Mouse (Mus musculus) spleen, adult 2 months (tissue): ENCODE data around the gene Hsf2bp.

Experiments used
- CTCF ChIP-seq: fragments of 200-500 bp; IDR thresholded peaks from 2 replicates; pipeline ENCODE4 v1.5.1; 2011; ENCODE audit warnings: mild to moderate bottlenecking, inconsistent platforms; ENCODE audit not compliant: insufficient read depth, insufficient read length, insufficient replicate concordance; ENCODE audit errors: extremely low read depth
- POLR2A ChIP-seq: fragments of 200-500 bp; IDR thresholded peaks from 2 replicates; pipeline ENCODE4 v1.6.1; 2011; ENCODE audit warnings: low read depth, low read length, inconsistent platforms

DNA sequence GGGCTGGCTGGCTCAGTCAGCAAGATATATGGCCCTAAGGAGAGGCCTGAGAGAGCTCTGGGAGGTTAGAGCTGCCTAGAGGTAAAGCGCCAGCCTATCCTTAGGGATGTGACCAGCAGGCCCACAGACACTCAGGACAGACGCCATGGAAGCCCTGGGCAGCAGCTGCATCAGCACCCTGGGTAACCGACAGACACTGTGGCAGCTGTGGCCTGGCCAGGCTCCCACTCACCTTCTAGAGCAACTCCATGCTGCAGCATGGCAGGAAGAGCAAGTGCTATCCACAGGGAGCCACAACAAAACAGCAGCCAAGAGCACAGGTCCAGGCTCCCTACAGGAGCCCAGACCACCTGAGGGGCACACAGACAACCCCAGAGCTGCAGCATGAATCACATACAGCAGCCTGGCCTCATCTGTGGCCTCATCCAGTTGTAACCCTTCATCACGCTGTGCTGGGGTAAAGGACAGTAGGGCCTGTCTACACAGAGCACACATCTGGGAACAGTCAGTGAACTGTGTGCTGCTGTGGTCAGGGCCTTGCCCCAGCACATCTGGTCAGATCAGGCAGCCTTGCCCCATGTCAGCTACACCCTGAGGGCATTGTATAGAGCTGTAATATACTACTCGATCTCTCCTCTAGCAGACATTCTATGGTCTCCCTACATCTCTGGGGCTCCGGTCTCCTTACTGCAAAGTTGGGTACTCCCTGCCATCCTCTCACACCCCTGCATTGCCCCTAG, 100.9 kb downstream of the Hsf2bp start:
- TF ChIP-seq CTCF (no peak), POLR2A (no peak)
